Mouse (Mus musculus) splenic B cell, adult 2 months (primary cell): Measurements from ENCODE around the gene Pnpla2.

Source experiments
- DNase-seq: peaks from one replicate; pipeline ENCODE4 v3.0.0-alpha.2; 2011; ENCODE audit warnings: low read depth, low spot score
- H3K27me3 ChIP-seq: 2 replicates; pipeline ENCODE4 v1.6.1; 2012; ENCODE audit warnings: mild to moderate bottlenecking, low read length, moderate library complexity, mixed read lengths; ENCODE audit not compliant: control insufficient read depth, poor library complexity, insufficient read depth, severe bottlenecking
- H3K36me3 ChIP-seq: 2 replicates; pipeline ENCODE4 v1.6.1; 2012; ENCODE audit warnings: mild to moderate bottlenecking, low read length, moderate library complexity, mixed read lengths; ENCODE audit not compliant: control insufficient read depth, poor library complexity, insufficient read depth, severe bottlenecking

Gene Pnpla2

DNA sequence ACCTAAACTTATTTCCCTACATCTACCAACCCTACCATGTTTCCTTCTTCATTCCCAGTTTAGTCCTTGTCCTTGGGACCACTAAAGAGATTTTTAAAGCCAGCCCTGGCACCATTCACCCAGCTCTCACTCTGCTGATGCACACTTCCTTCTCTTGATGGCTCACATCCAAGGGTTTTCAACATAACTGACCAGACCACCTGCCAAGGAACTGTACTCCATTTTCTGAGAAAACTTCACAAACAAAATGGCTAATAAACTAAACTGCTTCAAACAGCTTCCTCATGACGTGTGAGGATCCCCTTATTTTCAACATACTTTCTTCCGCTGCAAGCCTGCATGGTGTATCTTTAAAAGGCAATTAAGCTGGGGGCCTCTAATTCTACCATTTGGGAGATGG, 1.4 kb upstream of the Pnpla2 start:
- Histone ChIP-seq H3K36me3 (peaks cover 13% of the 10 kb centered on the region), H3K27me3 (no peaks in the 10 kb centered on the region)
- DNase-seq: no peak

- Histone ChIP-seq H3K27me3 (no peaks in the 10 kb centered on the region), H3K36me3 (peaks cover 14% of the 10 kb centered on the region)
- DNase-seq: peak; percentile 72
These were observed 764 bp downstream of the Pnpla2 start for GRCm38 (mm10) chr7:141455610-141456314.

DNA sequence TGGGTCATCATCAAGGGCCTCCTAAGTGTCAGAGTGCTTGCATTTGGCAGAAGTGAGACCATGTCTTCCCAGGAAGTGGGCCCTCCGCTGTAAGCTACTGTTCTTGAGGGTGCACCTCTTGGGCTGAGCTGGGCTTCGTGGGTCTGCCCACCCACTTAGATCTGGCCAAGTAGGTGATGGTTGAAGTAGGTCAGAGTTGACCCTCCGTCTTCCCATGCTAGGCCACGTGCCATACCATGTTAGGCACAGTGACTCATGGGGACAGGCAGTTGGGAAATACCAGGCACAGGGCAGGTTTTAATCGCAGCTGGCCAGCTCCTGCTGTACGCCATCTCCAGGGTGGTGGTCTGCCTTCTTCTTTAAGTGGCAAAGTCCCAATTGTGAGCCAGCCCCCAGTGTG, 1.7 kb downstream of the Pnpla2 start:
- Histone ChIP-seq H3K27me3 (no peaks in the 10 kb centered on the region), H3K36me3 (peaks cover 10% of the 10 kb centered on the region)
- DNase-seq: no peak

DNA sequence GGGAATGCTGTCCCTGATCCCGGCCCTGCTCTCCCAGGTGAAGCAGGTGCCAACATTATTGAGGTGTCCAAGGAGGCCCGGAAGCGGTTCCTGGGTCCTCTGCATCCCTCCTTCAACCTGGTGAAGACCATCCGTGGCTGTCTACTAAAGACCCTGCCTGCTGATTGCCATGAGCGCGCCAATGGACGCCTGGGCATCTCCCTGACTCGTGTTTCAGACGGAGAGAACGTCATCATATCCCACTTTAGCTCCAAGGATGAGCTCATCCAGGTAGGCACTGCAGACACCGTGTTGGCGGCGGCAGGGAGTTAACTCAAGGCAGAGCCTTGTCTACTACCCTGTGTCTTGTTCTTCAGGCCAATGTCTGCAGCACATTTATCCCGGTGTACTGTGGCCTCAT, 2.2 kb downstream of the Pnpla2 start:
- DNase-seq: no peak
- peaks cover 10% of the 10 kb centered on the region for H3K36me3 ChIP-seq
- no peaks in the 10 kb centered on the region for H3K27me3 ChIP-seq

GRCm38 (mm10) chr7:141457986-141458660, 3.1 kb downstream of the Pnpla2 start:
- peak; percentile 81 for DNase-seq
- Histone ChIP-seq H3K27me3 (no peaks in the 10 kb centered on the region), H3K36me3 (peaks cover 10% of the 10 kb centered on the region)

- Histone ChIP-seq H3K27me3 (no peaks in the 10 kb centered on the region), H3K36me3 (peaks cover 10% of the 10 kb centered on the region)
- no peak for DNase-seq
These were observed 3.7 kb downstream of the Pnpla2 start for GRCm38 (mm10) chr7:141458661-141459060.

DNA sequence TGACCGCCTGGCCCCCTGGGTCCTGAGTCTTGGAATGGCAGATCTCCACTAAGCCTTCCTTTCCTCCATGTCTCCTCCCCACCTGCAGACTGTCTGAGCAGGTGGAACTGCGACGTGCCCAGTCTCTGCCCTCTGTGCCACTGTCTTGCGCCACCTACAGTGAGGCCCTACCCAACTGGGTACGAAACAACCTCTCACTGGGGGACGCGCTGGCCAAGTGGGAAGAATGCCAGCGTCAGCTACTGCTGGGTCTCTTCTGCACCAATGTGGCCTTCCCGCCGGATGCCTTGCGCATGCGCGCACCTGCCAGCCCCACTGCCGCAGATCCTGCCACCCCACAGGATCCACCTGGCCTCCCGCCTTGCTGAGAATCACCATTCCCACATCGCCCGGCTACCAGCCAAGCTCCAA, 4.3 kb downstream of the Pnpla2 start:
- H3K27me3 ChIP-seq: no peaks in the 10 kb centered on the region
- peaks cover 10% of the 10 kb centered on the region for H3K36me3 ChIP-seq
- DNase-seq: no peak

GRCm38 (mm10) chr7:141460001-141460390, 5.0 kb downstream of the Pnpla2 start:
- Histone ChIP-seq H3K27me3 (no peaks in the 10 kb centered on the region), H3K36me3 (peaks cover 10% of the 10 kb centered on the region)
- no peak for DNase-seq

- Histone ChIP-seq H3K36me3 (peaks cover 10% of the 10 kb centered on the region), H3K27me3 (no peaks in the 10 kb centered on the region)
- DNase-seq: no peak
These were observed 5.6 kb downstream of the Pnpla2 start, which contains the start of gene Cracr2b for GRCm38 (mm10) chr7:141460391-141461113. TSS of gene Cracr2b (plus strand) at chr7:141461094.

- Histone ChIP-seq H3K36me3 (peaks cover 10% of the 10 kb centered on the region), H3K27me3 (no peaks in the 10 kb centered on the region)
- no peak for DNase-seq
These were observed 6.7 kb downstream of the Pnpla2 start for GRCm38 (mm10) chr7:141461521-141462332.

DNA sequence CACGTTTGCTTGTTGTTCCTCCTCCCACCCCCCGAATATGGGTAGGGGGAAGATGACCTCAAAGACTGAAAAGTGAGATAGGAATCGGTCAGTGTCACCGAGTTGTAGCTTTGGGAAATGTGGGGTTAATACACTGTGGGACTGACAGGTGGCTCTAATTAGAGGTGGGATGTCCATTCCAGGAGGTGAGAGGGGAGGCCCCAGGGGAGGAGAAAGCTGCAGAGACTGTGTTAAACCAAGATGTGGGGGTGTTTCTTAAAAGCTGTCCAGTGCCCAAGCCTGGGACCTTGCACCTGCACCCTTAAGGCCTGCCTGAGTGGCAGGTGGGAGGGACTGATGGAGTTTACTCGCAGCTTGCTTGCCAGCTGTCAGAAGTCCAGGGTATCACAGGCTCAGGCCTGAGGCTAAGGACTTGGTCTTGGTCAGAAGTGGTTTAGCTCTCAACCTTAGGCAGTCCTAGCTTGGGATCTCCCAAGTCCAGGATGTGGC, 7.4 kb downstream of the Pnpla2 start:
- DNase-seq: no peak
- Histone ChIP-seq H3K27me3 (no peaks in the 10 kb centered on the region), H3K36me3 (peaks cover 10% of the 10 kb centered on the region)

DNA sequence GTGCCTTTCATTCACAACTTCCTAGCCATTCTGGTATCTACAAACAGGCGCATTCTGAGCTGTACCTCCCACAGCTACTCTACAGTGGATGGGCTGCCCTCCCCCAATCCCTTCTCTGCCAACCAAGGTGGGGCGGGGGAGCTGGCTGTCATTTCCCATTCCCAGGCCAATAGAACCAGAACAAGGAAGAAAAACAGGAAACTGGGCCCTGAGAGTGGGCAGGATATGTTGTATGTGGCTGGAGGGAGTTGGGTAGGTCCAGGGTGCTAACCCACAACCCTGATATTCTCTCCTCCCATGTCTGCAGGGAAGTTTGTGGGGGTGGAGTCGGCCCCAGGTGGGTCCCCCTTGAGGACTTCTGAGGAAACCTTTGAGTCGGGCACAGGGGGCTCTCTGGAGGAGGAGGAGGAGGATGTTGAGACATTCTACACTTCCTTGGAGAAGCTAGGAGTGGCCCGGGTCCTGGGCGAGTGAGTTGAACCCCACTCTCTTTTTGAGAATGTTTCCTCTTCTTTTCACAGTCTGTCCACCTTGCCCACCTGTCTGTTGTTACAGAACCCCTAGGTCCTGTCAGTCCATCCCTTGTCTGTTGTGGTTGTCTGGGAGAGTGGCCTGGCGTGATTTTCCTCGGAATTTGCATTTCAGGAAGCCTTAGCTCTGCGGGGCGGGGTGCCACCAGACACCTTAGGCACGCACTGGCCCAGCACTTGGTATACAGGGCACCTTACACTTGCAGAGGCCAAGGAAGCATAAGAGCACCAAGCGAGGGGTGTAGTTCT, 9.0 kb downstream of the Pnpla2 start:
- DNase-seq: no peak
- Histone ChIP-seq H3K27me3 (no peaks in the 10 kb centered on the region), H3K36me3 (peaks cover 5% of the 10 kb centered on the region)

DNA sequence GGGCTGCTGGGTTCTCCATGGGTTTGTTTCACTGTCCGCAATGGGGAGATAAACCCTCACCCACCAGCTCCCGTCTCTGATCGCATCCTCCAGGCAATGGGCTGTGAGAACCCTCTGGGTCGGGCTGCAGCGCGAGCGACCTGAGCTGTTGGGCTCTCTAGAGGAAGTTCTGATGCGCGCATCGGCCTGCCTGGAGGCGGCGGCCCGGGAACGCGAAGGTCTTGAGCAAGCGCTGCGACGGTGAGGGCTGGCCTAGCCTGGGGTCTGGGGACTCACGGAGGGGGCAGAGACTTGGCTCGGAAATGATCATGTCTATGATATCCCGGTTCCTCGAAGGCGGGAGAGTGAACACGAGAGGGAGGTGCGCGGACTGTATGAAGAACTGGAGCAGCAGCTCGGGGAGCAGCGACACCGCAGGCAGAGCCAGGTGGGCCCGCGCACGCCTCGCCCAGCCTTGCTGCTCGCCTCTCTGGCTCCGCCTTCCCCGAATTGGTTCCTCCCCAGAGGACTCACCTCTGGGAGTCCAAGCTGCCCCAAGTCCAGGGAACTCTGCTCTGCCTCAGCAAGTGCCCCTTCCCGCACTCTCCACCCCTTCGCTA, 9.7 kb downstream of the Pnpla2 start:
- Histone ChIP-seq H3K27me3 (no peaks in the 10 kb centered on the region), H3K36me3 (peaks cover 2% of the 10 kb centered on the region; the same call in 1 of the 2 replicates)
- DNase-seq: no peak
